In the genomic region with DNA sequence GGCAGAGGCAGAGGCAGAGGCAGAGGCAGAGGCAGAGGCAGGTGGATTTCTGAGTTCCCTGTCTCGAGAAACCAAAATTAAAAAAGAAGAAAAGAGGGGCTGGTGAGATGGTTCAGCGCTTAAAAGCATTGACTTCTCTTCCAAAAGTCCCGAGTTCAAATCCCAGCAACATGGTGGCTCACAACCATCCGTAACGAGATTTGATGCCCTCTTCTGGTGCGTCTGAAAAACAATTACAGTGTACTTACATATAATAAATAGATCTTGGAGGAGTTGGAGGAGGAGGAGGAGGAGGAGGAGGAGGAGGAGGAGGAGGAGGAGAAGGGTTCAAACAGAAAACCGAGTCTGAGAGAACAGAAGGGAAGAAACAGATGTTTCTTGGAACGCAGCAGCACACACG, we compare ENCODE assay signal across 8 mouse cellular contexts. TPM values are rescaled to one million over a fixed set of nuclear protein-coding genes. Genes with fewer than 3 reads are reported as not detected.
DNase-seq lines count a peak whose midpoint lies in the region; ATAC-seq lines count a peak whose summit lies in the region.

No protein-coding gene starts in this region.

- ATAC-seq in kidney, embryonic 15.5 days (replicated peaks; ENCODE audit: low FRiP score), result no peak; the same call in 1 of the 2 replicates
- no peak for ATAC-seq in hindbrain, embryonic 13.5 days (ENCODE audit: low FRiP score)
- ATAC-seq in midbrain, embryonic 13.5 days, result no peak; the same call in 1 of the 2 replicates

- H3K9me3 ChIP-seq in kidney, embryonic 15.5 days (replicated peaks), result no peaks in the 10 kb centered on the region
- no peaks in the 10 kb centered on the region for H3K9me3 ChIP-seq in hindbrain, embryonic 13.5 days
- no peaks in the 10 kb centered on the region for H3K9me3 ChIP-seq in midbrain, embryonic 13.5 days

- peak overlapping the region; percentile 90 for H3K27ac ChIP-seq in kidney, embryonic 15.5 days
- peak overlapping the region; percentile 83 for H3K27ac ChIP-seq in brown adipose tissue, adult 24 weeks (replicated peaks; ENCODE audit: low read depth, low read length)
- peak overlapping the region; percentile 92 for H3K27ac ChIP-seq in hindbrain, embryonic 13.5 days
- peak overlapping the region; percentile 89 for H3K27ac ChIP-seq in midbrain, embryonic 13.5 days

- DNase-seq in kidney, postnatal 10 days, result no peak
- DNase-seq in adrenal gland, adult 18-20 months (ENCODE audit: low spot score in 2 of 2), result no peak
- DNase-seq in urinary bladder, postnatal 4 days (ENCODE audit: low spot score in 2 of 2), result no peak
- no peak for DNase-seq in gastrocnemius, postnatal 4 days (ENCODE audit: low spot score in 2 of 2)

- 0 out of 2 replicates have a peak, but pooled peaks cover 3% of the 10 kb centered on the region for H3K36me3 ChIP-seq in kidney, embryonic 15.5 days
- peaks cover 8% of the 10 kb centered on the region for H3K36me3 ChIP-seq in hindbrain, embryonic 13.5 days
- H3K36me3 ChIP-seq in midbrain, embryonic 13.5 days, result peaks cover 10% of the 10 kb centered on the region

- H3K9ac ChIP-seq in kidney, embryonic 15.5 days, result peak overlapping the region; percentile 38; the same call in 1 of the 2 replicates
- peak overlapping the region; percentile 60; the same call in 1 of the 2 replicates for H3K9ac ChIP-seq in hindbrain, embryonic 13.5 days
- peak overlapping the region; percentile 64; the same call in 1 of the 2 replicates for H3K9ac ChIP-seq in midbrain, embryonic 13.5 days (replicated peaks)

- no peaks in the 10 kb centered on the region for H3K27me3 ChIP-seq in kidney, embryonic 15.5 days
- no peaks in the 10 kb centered on the region for H3K27me3 ChIP-seq in hindbrain, embryonic 13.5 days
- no peaks in the 10 kb centered on the region for H3K27me3 ChIP-seq in midbrain, embryonic 13.5 days

- 32% methylated on average over 9 of the region's 9 CpGs for WGBS in kidney, embryonic 15.5 days
- WGBS in hindbrain, embryonic 13.5 days, result 40% methylated on average over 9 of the region's 9 CpGs
- 34% methylated on average over 9 of the region's 9 CpGs for WGBS in midbrain, embryonic 13.5 days

- H3K4me1 ChIP-seq in kidney, embryonic 15.5 days, result 0 out of 2 replicates have a peak, but pooled peaks cover 7% of the 10 kb centered on the region
- H3K4me1 ChIP-seq in brown adipose tissue, adult 24 weeks (ENCODE audit: control insufficient read depth, insufficient read depth, insufficient read length, low read length), result peaks cover 4% of the 10 kb centered on the region; the same call in 1 of the 2 replicates
- peaks cover 18% of the 10 kb centered on the region for H3K4me1 ChIP-seq in hindbrain, embryonic 13.5 days (replicated peaks)
- H3K4me1 ChIP-seq in midbrain, embryonic 13.5 days (replicated peaks), result peaks cover 20% of the 10 kb centered on the region

- peak overlapping the region; percentile 57 for H3K4me2 ChIP-seq in kidney, embryonic 15.5 days
- H3K4me2 ChIP-seq in hindbrain, embryonic 13.5 days, result peak overlapping the region; percentile 42
- H3K4me2 ChIP-seq in midbrain, embryonic 13.5 days (replicated peaks), result peak overlapping the region; percentile 37

- peak overlapping the region; percentile 58 for H3K4me3 ChIP-seq in kidney, embryonic 15.5 days (replicated peaks)
- peak overlapping the region; percentile 80 for H3K4me3 ChIP-seq in brown adipose tissue, adult 24 weeks (ENCODE audit: insufficient read depth, low read depth, low read length)
- H3K4me3 ChIP-seq in hindbrain, embryonic 13.5 days, result peak overlapping the region; percentile 51
- peak overlapping the region; percentile 58 for H3K4me3 ChIP-seq in midbrain, embryonic 13.5 days (replicated peaks)

RNA-seq across cellular contexts. Expression of a gene that starts 10.0 kb away (rescaled TPM):
- 151 and 158 TPM in 2 replicates for polyA plus RNA-seq in kidney, embryonic 15.5 days (2015; fragmentation: Nextera tagmentation; extraction: Ambion mirVana)
- 169 and 170 TPM in 2 replicates for polyA plus RNA-seq in brown adipose tissue, adult 24 weeks (2012; ENCODE audit: insufficient read depth, insufficient read length, missing spikeins)
- polyA plus RNA-seq in hindbrain, embryonic 13.5 days (2015; fragmentation: Nextera tagmentation; extraction: Ambion mirVana), result 151 and 156 TPM in 2 replicates
- polyA plus RNA-seq in midbrain, embryonic 13.5 days (2015; fragmentation: Nextera tagmentation; extraction: Ambion mirVana), result 146 and 158 TPM in 2 replicates
- total RNA-seq in adrenal gland, adult 18-20 months (2021), result 100 to 1,000 TPM in 1 of 2 experiments, 10 to 100 TPM in 1; 95.1 to 109 TPM
- total RNA-seq in gastrocnemius, postnatal 4 days (2021), result 100 to 1,000 TPM; 105 to 106 TPM

RNA-seq across cellular contexts. Expression of a gene that starts 10.5 kb away (rescaled TPM):
- polyA plus RNA-seq in kidney, embryonic 15.5 days (2015; fragmentation: Nextera tagmentation; extraction: Ambion mirVana), result 0.24 and 0.53 TPM in 2 replicates
- not detected in 2 replicates for polyA plus RNA-seq in brown adipose tissue, adult 24 weeks (2012; ENCODE audit: insufficient read depth, insufficient read length, missing spikeins)
- polyA plus RNA-seq in hindbrain, embryonic 13.5 days (2015; fragmentation: Nextera tagmentation; extraction: Ambion mirVana), result 0.40 and 0.48 TPM in 2 replicates
- 0.35 and 0.77 TPM in 2 replicates for polyA plus RNA-seq in midbrain, embryonic 13.5 days (2015; fragmentation: Nextera tagmentation; extraction: Ambion mirVana)
- not detected for total RNA-seq in adrenal gland, adult 18-20 months (2021)
- under 1 TPM in 1 of 2 experiments, not detected in 1; 0.10 TPM for total RNA-seq in gastrocnemius, postnatal 4 days (2021)

RNA-seq across cellular contexts. Expression of a gene that starts 25.1 kb away (rescaled TPM):
- polyA plus RNA-seq in kidney, embryonic 15.5 days (2015; fragmentation: Nextera tagmentation; extraction: Ambion mirVana), result 51.0 and 63.0 TPM in 2 replicates
- polyA plus RNA-seq in brown adipose tissue, adult 24 weeks (2012; ENCODE audit: insufficient read depth, insufficient read length, missing spikeins), result not detected in 2 replicates
- 21.0 and 39.2 TPM in 2 replicates for polyA plus RNA-seq in hindbrain, embryonic 13.5 days (2015; fragmentation: Nextera tagmentation; extraction: Ambion mirVana)
- 11.1 and 13.2 TPM in 2 replicates for polyA plus RNA-seq in midbrain, embryonic 13.5 days (2015; fragmentation: Nextera tagmentation; extraction: Ambion mirVana)
- 1 to 10 TPM in 1 of 2 experiments, not detected in 1; 5.0 TPM for total RNA-seq in adrenal gland, adult 18-20 months (2021)
- 1 to 10 TPM; 1.1 to 1.6 TPM for total RNA-seq in gastrocnemius, postnatal 4 days (2021)

RNA-seq across cellular contexts. Expression of a gene that starts 32.2 kb away (rescaled TPM):
- 75.1 and 78.9 TPM in 2 replicates for polyA plus RNA-seq in kidney, embryonic 15.5 days (2015; fragmentation: Nextera tagmentation; extraction: Ambion mirVana)
- polyA plus RNA-seq in brown adipose tissue, adult 24 weeks (2012; ENCODE audit: insufficient read depth, insufficient read length, missing spikeins), result 36.9 and 39.2 TPM in 2 replicates
- polyA plus RNA-seq in hindbrain, embryonic 13.5 days (2015; fragmentation: Nextera tagmentation; extraction: Ambion mirVana), result 83.1 and 93.3 TPM in 2 replicates
- polyA plus RNA-seq in midbrain, embryonic 13.5 days (2015; fragmentation: Nextera tagmentation; extraction: Ambion mirVana), result 79.0 and 92.2 TPM in 2 replicates
- 10 to 100 TPM; 27.4 to 35.2 TPM for total RNA-seq in adrenal gland, adult 18-20 months (2021)
- total RNA-seq in gastrocnemius, postnatal 4 days (2021), result 10 to 100 TPM; 21.4 to 24.4 TPM

RNA-seq across cellular contexts. Expression of a gene that starts 38.0 kb away (rescaled TPM):
- 9.2 and 9.9 TPM in 2 replicates for polyA plus RNA-seq in kidney, embryonic 15.5 days (2015; fragmentation: Nextera tagmentation; extraction: Ambion mirVana)
- 9.6 and 25.0 TPM in 2 replicates for polyA plus RNA-seq in brown adipose tissue, adult 24 weeks (2012; ENCODE audit: insufficient read depth, insufficient read length, missing spikeins)
- 10.9 and 12.1 TPM in 2 replicates for polyA plus RNA-seq in hindbrain, embryonic 13.5 days (2015; fragmentation: Nextera tagmentation; extraction: Ambion mirVana)
- polyA plus RNA-seq in midbrain, embryonic 13.5 days (2015; fragmentation: Nextera tagmentation; extraction: Ambion mirVana), result 9.6 and 10.6 TPM in 2 replicates
- 10 to 100 TPM; 12.2 to 13.9 TPM for total RNA-seq in adrenal gland, adult 18-20 months (2021)
- 1 to 10 TPM; 2.8 to 3.1 TPM for total RNA-seq in gastrocnemius, postnatal 4 days (2021)

Comparison
In these comparisons a context has a peak if more than half of its experiments do, and no peak if none do; other contexts are left out.
1. RNA of a gene that starts 25.1 kb away (polyA plus RNA-seq): 51.0 to 63.0 TPM in kidney, embryonic 15.5 days, 21.0 to 39.2 TPM in hindbrain, embryonic 13.5 days and 11.1 to 13.2 TPM in midbrain, embryonic 13.5 days; not detected in brown adipose tissue, adult 24 weeks; every median in the first group is over 10 times any median in the second.
2. Peak in every context shown above with its lines, with median percentiles within 50 percentile points of each other: H3K27ac ChIP-seq, H3K4me2 ChIP-seq, H3K4me3 ChIP-seq and H3K9ac ChIP-seq.